15 mouse cellular contexts compared by ENCODE assay signal in the genomic region with DNA sequence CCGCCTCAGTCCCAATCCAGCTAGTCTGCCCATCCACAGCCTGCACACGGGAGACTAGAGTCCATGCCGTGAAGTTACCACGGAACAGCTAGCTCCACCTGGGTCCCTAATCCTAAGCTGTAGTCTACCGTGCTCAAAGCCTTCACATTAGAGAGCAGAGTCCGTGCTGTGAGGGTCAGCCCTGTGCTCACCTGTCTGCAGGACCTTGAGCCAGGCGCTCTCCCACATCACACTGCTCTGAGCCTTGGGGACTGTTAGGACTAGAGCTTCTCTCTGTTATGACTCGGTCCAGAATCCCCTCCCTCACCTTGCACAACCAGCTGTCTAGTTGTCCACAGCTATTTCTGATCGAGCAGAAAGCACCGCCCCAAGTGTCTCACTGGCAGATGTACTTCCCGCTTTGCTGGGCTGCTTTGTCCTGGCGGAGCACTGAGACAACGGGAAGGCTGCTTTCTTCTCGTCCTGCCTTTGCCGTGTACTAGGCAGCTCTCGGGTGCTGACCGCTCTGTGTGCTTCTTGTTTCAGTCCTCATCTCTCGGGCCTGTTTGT.
A peak's percentile ranks its signal among the peaks of the same experiment; 100 is the strongest.
DNase-seq lines count a peak whose midpoint lies in the region; ATAC-seq and TF ChIP-seq lines count a peak whose summit lies in the region.
"Had no signal": no experiment of that assay in that cellular context is flagged by ENCODE, and none has a peak within 500 bp of the region (broad histone marks: within the 10 kb centered on the region; RNA-seq: fewer than 3 reads in every experiment).

No protein-coding gene starts in this region.

- 62% methylated on average over 18 of the region's 18 CpGs for WGBS in heart, embryonic 14.5 days
- WGBS in liver, embryonic 12.5 days (ENCODE audit: insufficient replicate concordance) = 53% methylated on average over 18 of the region's 18 CpGs
- 70% methylated on average over 18 of the region's 18 CpGs for WGBS in hindbrain, postnatal 0 days
- 87% methylated on average over 18 of the region's 18 CpGs for WGBS in midbrain, embryonic 10.5 days

- peaks cover 3 to 5% of the 10 kb centered on the region in 2 experiments; a peak in 1 of 4 replicates for H3K4me1 ChIP-seq in heart, embryonic 14.5 days (ENCODE audit: control insufficient read depth in 2 of 2, insufficient read depth in 2 of 2, low read length in 2 of 2)
- H3K4me1 ChIP-seq in liver, embryonic 12.5 days = no peaks in the 10 kb centered on the region
- H3K4me1 ChIP-seq in hindbrain, postnatal 0 days (ENCODE audit: insufficient read depth, low read length) = no peaks in the 10 kb centered on the region
- H3K4me1 ChIP-seq in midbrain, embryonic 10.5 days = peaks cover 5% of the 10 kb centered on the region; the same call in 1 of the 2 replicates
- H3K4me1 ChIP-seq: stomach, embryonic 15.5 days had no signal

- no peak for DNase-seq in heart, postnatal 14 days
- peak; percentile 9 for DNase-seq in liver
- peak; percentile 30 for DNase-seq in brain, adult 2 months (ENCODE audit: low read depth, low spot score)
- DNase-seq in hindbrain, postnatal 0 days (ENCODE audit: low spot score) = peak; percentile 17
- no peak for DNase-seq in midbrain, embryonic 10.5 days (ENCODE audit: low spot score)
- DNase-seq: adrenal gland, postnatal 14 days; kidney, postnatal 36 days had no signal

- TF ChIP-seq CTCF in hindbrain, postnatal 0 days (IDR thresholded peaks at IDR 0.05; ENCODE audit: low read depth) = no peak

- H3K4me3 ChIP-seq in heart, embryonic 14.5 days (ENCODE audit: control insufficient read depth in 1 of 2, insufficient read depth in 1 of 2, low read depth in 1 of 2, low read length in 2 of 2) = no peak overlapping the region
- no peak overlapping the region for H3K4me3 ChIP-seq in liver, embryonic 12.5 days
- no peak overlapping the region for H3K4me3 ChIP-seq in hindbrain, postnatal 0 days (ENCODE audit: low read length)
- H3K4me3 ChIP-seq in midbrain, embryonic 10.5 days = no peak overlapping the region
- H3K4me3 ChIP-seq: heart, adult 2 months; liver, embryonic 15.5 days; stomach, embryonic 15.5 days had no signal

- no peaks in the 10 kb centered on the region for H3K36me3 ChIP-seq in heart, embryonic 14.5 days (ENCODE audit: control insufficient read depth, insufficient read depth, low read length)
- H3K36me3 ChIP-seq in liver, embryonic 12.5 days = 0 out of 2 replicates have a peak, but pooled peaks cover 5% of the 10 kb centered on the region
- H3K36me3 ChIP-seq in hindbrain, postnatal 0 days (ENCODE audit: insufficient read depth, low read length) = no peaks in the 10 kb centered on the region
- peaks cover 6% of the 10 kb centered on the region for H3K36me3 ChIP-seq in midbrain, embryonic 10.5 days
- H3K36me3 ChIP-seq: liver, embryonic 15.5 days; stomach, embryonic 15.5 days had no signal

- intact Hi-C loops in heart, postnatal 14 days (cut with DNase I) = no loop called here

- H3K9me3 ChIP-seq in heart, embryonic 14.5 days (ENCODE audit: control insufficient read depth, low read length) = no peaks in the 10 kb centered on the region
- H3K9me3 ChIP-seq in liver, embryonic 12.5 days (replicated peaks) = no peaks in the 10 kb centered on the region
- H3K9me3 ChIP-seq in hindbrain, postnatal 0 days (ENCODE audit: low read length) = no peaks in the 10 kb centered on the region
- H3K9me3 ChIP-seq in midbrain, embryonic 10.5 days (replicated peaks) = no peaks in the 10 kb centered on the region
- H3K9me3 ChIP-seq: liver, embryonic 15.5 days; stomach, embryonic 15.5 days had no signal

- H3K4me2 ChIP-seq in heart, embryonic 14.5 days (ENCODE audit: low read length) = 0 out of 2 replicates have a peak overlapping the region, but pooled peaks have one; percentile 11
- H3K4me2 ChIP-seq in liver, embryonic 12.5 days = no peak overlapping the region
- H3K4me2 ChIP-seq in hindbrain, postnatal 0 days (ENCODE audit: low read depth, low read length) = no peak overlapping the region
- H3K4me2 ChIP-seq: liver, embryonic 15.5 days; stomach, embryonic 15.5 days had no signal

- H3K27me3 ChIP-seq in heart, embryonic 14.5 days (ENCODE audit: control insufficient read depth, insufficient read depth, low read length) = no peaks in the 10 kb centered on the region
- H3K27me3 ChIP-seq in liver, embryonic 12.5 days (replicated peaks) = no peaks in the 10 kb centered on the region
- no peaks in the 10 kb centered on the region for H3K27me3 ChIP-seq in hindbrain, postnatal 0 days (ENCODE audit: insufficient read depth, low read length)
- H3K27me3 ChIP-seq in midbrain, embryonic 10.5 days (ENCODE audit: low read depth, poor library complexity, severe bottlenecking) = no peaks in the 10 kb centered on the region
- H3K27me3 ChIP-seq: liver, embryonic 15.5 days; Patski; stomach, embryonic 15.5 days had no signal

- no peak for ATAC-seq in heart, embryonic 14.5 days (ENCODE audit: insufficient number of reproducible peaks, insufficient read depth, low FRiP score, low read depth)
- no peak for ATAC-seq in liver, embryonic 12.5 days
- peak; percentile 29; the same call in 1 of the 2 replicates for ATAC-seq in hindbrain, postnatal 0 days
- ATAC-seq: inflammation-experienced regulatory T-cells, adult 6 months; Patski had no signal

- H3K9ac ChIP-seq in heart, embryonic 14.5 days (ENCODE audit: low read length) = no peak overlapping the region
- H3K9ac ChIP-seq in liver, embryonic 12.5 days = no peak overlapping the region
- no peak overlapping the region for H3K9ac ChIP-seq in hindbrain, postnatal 0 days (replicated peaks; ENCODE audit: low read length)
- H3K9ac ChIP-seq: liver, embryonic 15.5 days; stomach, embryonic 15.5 days had no signal

- no peak overlapping the region for H3K27ac ChIP-seq in heart, embryonic 14.5 days (replicated peaks in 1 of 2; ENCODE audit: control insufficient read depth in 1 of 2, insufficient read depth in 1 of 2, low read depth in 2 of 2, low read length in 2 of 2)
- no peak overlapping the region for H3K27ac ChIP-seq in liver, embryonic 12.5 days
- H3K27ac ChIP-seq in hindbrain, postnatal 0 days = no peak overlapping the region; the same call in 1 of the 2 replicates
- H3K27ac ChIP-seq in midbrain, embryonic 10.5 days (replicated peaks) = no peak overlapping the region
- H3K27ac ChIP-seq: heart, adult 2 months; liver, embryonic 15.5 days; macrophage; stomach, embryonic 15.5 days had no signal

Comparison
In these comparisons a context has a peak if more than half of its experiments do, and no peak if none do; other contexts are left out.
1. DNase-seq: peak in liver (single experiment), brain, adult 2 months (single experiment) and hindbrain, postnatal 0 days (single experiment); none in heart, postnatal 14 days (0 of 2) and midbrain, embryonic 10.5 days (single experiment).